Mouse (Mus musculus) embryonic facial prominence, embryonic 14.5 days (tissue): ENCODE results near the gene Robo2. TPM values are rescaled to one million over a fixed set of nuclear protein-coding genes. Genes with fewer than 3 reads are reported as not detected.

Source experiments
- ATAC-seq: fragments of 200-750 bp; cut with Nextera tagmentation; 2 replicates; pipeline ENCODE4 v1.8.0; 2017; ENCODE audit warnings: low read depth, moderate number of reproducible peaks, moderate TSS enrichment
- DNase-seq: peaks from one replicate; pipeline ENCODE4 v3.0.0-alpha.2; 2015; ENCODE audit warnings: low spot score
- H3K27ac ChIP-seq: fragments of 300-500 bp; sonication (generic); replicated peaks from 2 replicates; pipeline ENCODE4 v1.5.1; 2014; ENCODE audit warnings: low read depth, mild to moderate bottlenecking, low read length, moderate library complexity
- H3K27me3 ChIP-seq: fragments of 300-500 bp; sonication (generic); replicated peaks from 2 replicates; pipeline ENCODE4 v1.6.1; 2014; ENCODE audit warnings: low read length; ENCODE audit not compliant: control insufficient read depth, insufficient read depth
- H3K36me3 ChIP-seq: fragments of 300-500 bp; sonication (generic); 2 replicates; pipeline ENCODE4 v1.6.1; 2014; ENCODE audit warnings: low read length, mixed read lengths; ENCODE audit not compliant: control insufficient read depth, insufficient read depth
- H3K4me1 ChIP-seq: fragments of 300-500 bp; sonication (generic); 2 replicates; pipeline ENCODE4 v1.6.1; 2014; ENCODE audit warnings: antibody characterized with exemption, low read length; ENCODE audit not compliant: control insufficient read depth, insufficient read depth
- H3K4me2 ChIP-seq: fragments of 300-500 bp; sonication (generic); 2 replicates; pipeline ENCODE4 v1.6.1; 2014; ENCODE audit warnings: low read depth, mild to moderate bottlenecking, low read length, moderate library complexity, mixed read lengths
- H3K4me3 ChIP-seq: fragments of 300-500 bp; sonication (generic); 2 replicates; pipeline ENCODE4 v1.5.1; 2014; ENCODE audit warnings: low read depth, mild to moderate bottlenecking, low read length
- H3K9ac ChIP-seq: fragments of 300-500 bp; sonication (generic); 2 replicates; pipeline ENCODE4 v1.6.1; 2014; ENCODE audit warnings: low read depth, mild to moderate bottlenecking, low read length, moderate library complexity, mixed read lengths
- H3K9me3 ChIP-seq: fragments of 300-500 bp; sonication (generic); 2 replicates; pipeline ENCODE4 v1.6.1; 2016; ENCODE audit warnings: low read length; ENCODE audit not compliant: control insufficient read depth
- WGBS: fragments of 180-500 bp; shearing (Covaris S2); extraction: QIAGEN DNeasy Blood & Tissue Kit; methylation state at CpG from one replicate; pipeline ENCODE4 v1.1.7; 2014; 5-methylcytosine and 5-hydroxymethylcytosine counted together
- polyA plus RNA-seq: library from polyadenylated mRNA; unstranded; fragments of >200 nt; fragmentation: Nextera tagmentation; extraction: Ambion mirVana; gene quantifications from 2 replicates; pipeline ENCODE4 v1.2.1, GENCODE M21; 2014

Robo2 gene
- polyA plus RNA-seq, 1 experiment from 2014 or later, result 56.8 TPM

- Histone ChIP-seq H3K9ac (no peak overlapping the region), H3K27ac (no peak overlapping the region), H3K4me1 (no peaks in the 10 kb centered on the region), H3K9me3 (no peaks in the 10 kb centered on the region), H3K4me2 (no peak overlapping the region), H3K4me3 (no peak overlapping the region), H3K27me3 (no peaks in the 10 kb centered on the region), H3K36me3 (no peaks in the 10 kb centered on the region)
- WGBS, result 46% methylated on average over 2 of the region's 2 CpGs
- DNase-seq (no peak), ATAC-seq (0 out of 2 replicates have a peak, but pooled peaks have one; percentile 26)
Measured at GRCm38 (mm10) chr16:74065958-74066357, 345.7 kb downstream of the Robo2 start.

- Histone ChIP-seq H3K27me3 (no peaks in the 10 kb centered on the region), H3K36me3 (no peaks in the 10 kb centered on the region), H3K4me2 (no peak overlapping the region), H3K9ac (no peak overlapping the region), H3K4me1 (no peaks in the 10 kb centered on the region), H3K27ac (peak overlapping the region; percentile 52; the same call in 1 of the 2 replicates), H3K9me3 (no peaks in the 10 kb centered on the region), H3K4me3 (no peak overlapping the region)
- ATAC-seq (no peak), DNase-seq (no peak)
Measured at GRCm38 (mm10) chr16:74061951-74062350, 349.7 kb downstream of the Robo2 start.

GRCm38 (mm10) chr16:74061479-74061878 is 350.1 kb downstream of the Robo2 start:
- H3K27me3 ChIP-seq, result no peaks in the 10 kb centered on the region
- ATAC-seq (no peak), DNase-seq (peak; percentile 26)
- H3K4me3 ChIP-seq, result no peak overlapping the region
- H3K9me3 ChIP-seq, result no peaks in the 10 kb centered on the region
- H3K27ac ChIP-seq, result no peak overlapping the region
- H3K4me2 ChIP-seq, result no peak overlapping the region
- H3K4me1 ChIP-seq, result no peaks in the 10 kb centered on the region
- H3K9ac ChIP-seq, result no peak overlapping the region
- no peaks in the 10 kb centered on the region for H3K36me3 ChIP-seq

GRCm38 (mm10) chr16:74056886-74057285 is 354.7 kb downstream of the Robo2 start:
- no peak for ATAC-seq

GRCm38 (mm10) chr16:74056210-74056609 is 355.4 kb downstream of the Robo2 start:
- Histone ChIP-seq H3K27me3 (no peaks in the 10 kb centered on the region), H3K4me1 (peaks cover 14% of the 10 kb centered on the region), H3K9me3 (no peaks in the 10 kb centered on the region), H3K36me3 (no peaks in the 10 kb centered on the region), H3K9ac (no peak overlapping the region), H3K4me3 (no peak overlapping the region), H3K27ac (no peak overlapping the region), H3K4me2 (no peak overlapping the region)
- WGBS, result 79% methylated on average over 1 of the region's 1 CpGs
- DNase-seq, result no peak
- ATAC-seq, result no peak

More at GRCm38 (mm10) chr16:74056886-74057285, 354.7 kb downstream of the Robo2 start:
- H3K27me3 ChIP-seq, result no peaks in the 10 kb centered on the region
- no peak overlapping the region for H3K4me2 ChIP-seq
- H3K4me1 ChIP-seq, result peaks cover 14% of the 10 kb centered on the region
- DNase-seq, result no peak
- H3K27ac ChIP-seq, result no peak overlapping the region
- no peaks in the 10 kb centered on the region for H3K36me3 ChIP-seq
- no peaks in the 10 kb centered on the region for H3K9me3 ChIP-seq
- H3K4me3 ChIP-seq, result no peak overlapping the region
- 75% methylated on average over 2 of the region's 2 CpGs for WGBS
- no peak overlapping the region for H3K9ac ChIP-seq

GRCm38 (mm10) chr16:74055061-74055751 is 356.4 kb downstream of the Robo2 start:
- 29% methylated on average over 10 of the region's 10 CpGs for WGBS
- Histone ChIP-seq H3K27me3 (no peaks in the 10 kb centered on the region), H3K9ac (no peak overlapping the region), H3K4me3 (no peak overlapping the region), H3K4me1 (peaks cover 14% of the 10 kb centered on the region), H3K27ac (peak overlapping the region; percentile 71), H3K36me3 (no peaks in the 10 kb centered on the region), H3K9me3 (no peaks in the 10 kb centered on the region), H3K4me2 (peak overlapping the region; percentile 20; the same call in 1 of the 2 replicates)
- DNase-seq (peak; percentile 95), ATAC-seq (peak; percentile 87)

- 63% methylated on average over 5 of the region's 5 CpGs for WGBS
- peaks cover 4% of the 10 kb centered on the region for H3K4me1 ChIP-seq
- DNase-seq, result no peak
Measured at GRCm38 (mm10) chr16:74049467-74049866, 362.2 kb downstream of the Robo2 start.

GRCm38 (mm10) chr16:74048980-74049379 is 362.6 kb downstream of the Robo2 start:
- Histone ChIP-seq H3K27me3 (no peaks in the 10 kb centered on the region), H3K9me3 (no peaks in the 10 kb centered on the region), H3K27ac (no peak overlapping the region), H3K4me1 (no peaks in the 10 kb centered on the region; the same call in 1 of the 2 replicates), H3K9ac (no peak overlapping the region), H3K4me2 (no peak overlapping the region), H3K36me3 (0 out of 2 replicates have a peak, but pooled peaks cover 8% of the 10 kb centered on the region), H3K4me3 (no peak overlapping the region)
- WGBS, result 65% methylated on average over 6 of the region's 6 CpGs
- peak; percentile 41; the same call in 1 of the 2 replicates for ATAC-seq
- no peak for DNase-seq

More at GRCm38 (mm10) chr16:74049467-74049866, 362.2 kb downstream of the Robo2 start:
- ATAC-seq, result no peak
- no peaks in the 10 kb centered on the region for H3K27me3 ChIP-seq
- H3K9me3 ChIP-seq, result no peaks in the 10 kb centered on the region
- H3K27ac ChIP-seq, result no peak overlapping the region
- 0 out of 2 replicates have a peak, but pooled peaks cover 8% of the 10 kb centered on the region for H3K36me3 ChIP-seq
- no peak overlapping the region for H3K9ac ChIP-seq
- no peak overlapping the region for H3K4me3 ChIP-seq
- H3K4me2 ChIP-seq, result no peak overlapping the region

GRCm38 (mm10) chr16:74047232-74047631 is 364.4 kb downstream of the Robo2 start:
- ATAC-seq, result no peak
- Histone ChIP-seq H3K9me3 (no peaks in the 10 kb centered on the region), H3K36me3 (0 out of 2 replicates have a peak, but pooled peaks cover 8% of the 10 kb centered on the region), H3K4me3 (no peak overlapping the region), H3K9ac (no peak overlapping the region), H3K4me1 (no peaks in the 10 kb centered on the region; the same call in 1 of the 2 replicates), H3K27ac (no peak overlapping the region), H3K27me3 (no peaks in the 10 kb centered on the region), H3K4me2 (no peak overlapping the region)
- DNase-seq, result peak; percentile 18
- WGBS, result 46% methylated on average over 3 of the region's 3 CpGs
